Mouse (Mus musculus): ENCODE measurements around the gene Inf2. TPM values are rescaled to one million over a fixed set of nuclear protein-coding genes. Genes with fewer than 3 reads are reported as not detected.

Inf2 gene
- 2.5 and 2.8 TPM in 2 replicates for polyA plus RNA-seq (2015; fragmentation: Nextera tagmentation; extraction: Ambion mirVana)

DNA sequence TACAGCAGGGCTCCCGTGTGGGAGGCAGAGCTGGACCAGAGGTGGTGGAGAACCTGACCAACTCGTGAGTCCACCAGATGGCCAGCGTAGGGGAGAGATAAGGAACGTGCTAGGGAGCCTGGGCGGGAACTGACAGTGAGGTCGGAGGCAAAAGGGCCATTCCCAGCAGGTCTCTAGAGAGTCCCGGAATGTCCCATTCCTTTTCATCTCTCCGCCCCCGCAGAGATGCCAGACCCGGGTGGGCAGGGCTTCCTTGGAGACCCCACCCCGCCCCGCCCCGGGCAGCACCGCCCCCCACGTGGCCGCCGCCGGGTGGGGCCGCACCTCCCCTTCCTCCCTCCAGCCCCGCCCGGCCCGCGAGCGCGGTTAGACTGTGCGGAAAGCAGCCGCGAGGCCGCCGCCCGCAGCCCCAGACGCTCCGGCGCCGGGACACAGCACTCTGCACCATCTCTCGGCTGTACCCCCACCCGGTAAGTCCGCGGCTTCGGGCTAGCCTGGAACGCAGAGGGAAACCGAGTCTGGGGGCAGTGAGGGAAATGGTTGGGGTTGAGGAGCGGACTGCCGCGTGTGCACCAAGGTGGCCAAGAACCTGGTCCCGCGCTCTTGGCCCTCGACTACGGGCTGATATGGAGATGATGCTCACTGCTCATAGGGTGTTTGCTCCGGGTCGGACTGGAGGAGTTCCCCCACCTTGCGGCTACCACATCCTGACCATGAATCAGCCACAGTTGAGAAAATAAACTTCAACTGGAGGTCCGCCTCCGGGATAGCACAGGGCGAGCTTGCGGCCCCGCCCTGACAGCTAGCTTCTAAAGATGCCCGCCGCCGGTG is at the start of gene Inf2:
Gene Inf2, plus strand, starts transcription at position 359 of the 831 bp plus-strand sequence.
- Histone ChIP-seq H3K9me3 (no peaks in the 10 kb centered on the region), H3K4me2 (replicated peaks) (peak within 1 kb of the TSS; percentile 97), H3K4me1 (replicated peaks) (peaks cover 44% of the 10 kb centered on the region), H3K4me3 (replicated peaks) (peak within 1 kb of the TSS; percentile 61), H3K27ac (0 out of 2 replicates have a peak within 1 kb of the TSS, but pooled peaks have one; percentile 27), H3K36me3 (no peaks in the 10 kb centered on the region), H3K27me3 (replicated peaks) (peaks cover 3% of the 10 kb centered on the region; the same call in 1 of the 2 replicates), H3K9ac (peak within 1 kb of the TSS; percentile 69)
- 1% methylated on average over 55 of the region's 60 CpGs for WGBS
- peak; percentile 87 for ATAC-seq

DNA sequence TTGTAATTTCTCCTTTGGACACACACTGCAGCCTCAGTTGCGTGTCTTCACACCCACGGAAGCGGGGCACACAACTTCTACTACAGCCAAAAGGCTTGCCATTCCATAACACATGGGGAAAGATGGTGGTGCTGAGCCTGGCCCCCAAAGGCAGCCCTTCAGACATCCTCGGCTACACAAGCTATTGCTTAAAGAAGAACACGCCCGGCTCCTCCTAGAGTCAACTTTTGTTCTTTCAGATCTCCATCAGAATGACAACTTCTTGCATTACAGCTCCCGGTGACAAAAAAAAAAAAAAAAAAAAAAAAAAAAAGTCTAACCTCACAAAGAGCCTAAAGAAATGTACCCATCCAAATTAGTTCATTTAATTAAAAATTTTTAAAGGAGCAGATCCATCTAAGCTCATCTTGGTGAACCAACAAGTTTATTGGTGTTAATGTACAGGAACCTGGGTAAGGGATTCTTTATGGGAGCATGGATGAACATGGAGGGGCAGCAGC is 49.1 kb upstream of the Inf2 start:
- no peak for ATAC-seq
- Histone ChIP-seq H3K9me3 (no peaks in the 10 kb centered on the region), H3K4me2 (replicated peaks) (no peak overlapping the region), H3K4me3 (replicated peaks) (no peak overlapping the region), H3K27me3 (replicated peaks) (no peaks in the 10 kb centered on the region), H3K27ac (no peak overlapping the region), H3K36me3 (no peaks in the 10 kb centered on the region), H3K4me1 (replicated peaks) (peaks cover 3% of the 10 kb centered on the region; the same call in 1 of the 2 replicates), H3K9ac (no peak overlapping the region)
- 85% methylated on average over 7 of the region's 7 CpGs for WGBS

DNA sequence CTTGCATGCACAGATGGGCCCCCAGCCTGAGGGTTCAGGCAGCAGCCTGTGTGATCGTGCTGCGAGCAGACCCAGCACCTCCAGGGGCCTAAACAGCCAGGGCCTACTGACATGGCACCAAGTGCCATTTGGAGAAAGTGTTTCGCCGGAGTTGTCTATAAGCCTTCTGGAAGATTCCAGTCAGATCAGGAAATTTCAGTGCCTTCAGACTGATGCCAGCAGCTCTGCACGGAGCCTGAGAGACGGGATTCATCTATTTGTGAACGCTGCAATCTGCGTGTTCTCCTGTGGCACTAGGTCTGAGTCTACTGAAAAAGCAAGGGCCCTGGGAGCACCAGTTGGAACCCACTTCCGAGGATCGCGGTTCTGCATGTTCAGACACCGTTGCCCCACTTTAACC is 48.3 kb upstream of the Inf2 start:
- 94% methylated on average over 12 of the region's 12 CpGs for WGBS
- ATAC-seq = no peak
- H3K9ac ChIP-seq = no peak overlapping the region

DNA sequence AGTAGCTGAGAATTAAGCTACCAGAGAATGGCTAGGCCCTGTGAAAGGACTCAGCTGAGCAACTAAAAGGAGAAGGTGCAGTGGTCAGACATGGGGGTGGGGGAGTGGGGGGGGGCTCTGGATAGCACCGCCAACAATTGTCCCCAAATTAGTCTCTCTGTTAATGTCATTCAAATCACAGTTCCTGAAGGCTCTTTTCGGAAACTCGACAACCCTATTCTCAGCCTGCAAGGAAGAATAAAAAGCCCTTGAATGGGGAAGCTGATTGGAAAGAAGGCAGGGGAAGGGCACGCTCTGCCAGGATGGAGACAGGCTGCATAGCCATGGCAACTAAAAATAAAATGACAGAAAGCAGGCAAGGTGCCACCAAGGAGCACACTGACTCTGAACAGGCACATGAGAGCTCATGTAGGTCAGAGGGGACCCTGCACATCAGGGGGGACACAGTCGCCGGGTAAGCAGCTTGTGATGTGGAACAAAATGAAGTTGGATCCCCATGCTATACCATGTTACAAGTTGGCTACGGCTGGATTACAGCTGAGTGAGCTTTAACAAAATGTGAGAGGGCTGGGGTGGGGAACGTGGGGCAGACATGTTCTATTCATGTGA is 47.0 kb upstream of the Inf2 start:
- H3K36me3 ChIP-seq = no peaks in the 10 kb centered on the region
- no peak for ATAC-seq
- H3K9me3 ChIP-seq = no peaks in the 10 kb centered on the region
- H3K27ac ChIP-seq = no peak overlapping the region
- H3K4me3 ChIP-seq (replicated peaks) = no peak overlapping the region
- no peak overlapping the region for H3K4me2 ChIP-seq (replicated peaks)
- 72% methylated on average over 8 of the region's 8 CpGs for WGBS
- no peaks in the 10 kb centered on the region for H3K27me3 ChIP-seq (replicated peaks)
- H3K4me1 ChIP-seq (replicated peaks) = peaks cover 5% of the 10 kb centered on the region; the same call in 1 of the 2 replicates
- H3K9ac ChIP-seq = no peak overlapping the region

More for the DNA sequence above, 48.3 kb upstream of the Inf2 start:
- no peak overlapping the region for H3K4me2 ChIP-seq (replicated peaks)
- no peaks in the 10 kb centered on the region for H3K27me3 ChIP-seq (replicated peaks)
- peaks cover 4% of the 10 kb centered on the region; the same call in 1 of the 2 replicates for H3K4me1 ChIP-seq (replicated peaks)
- no peaks in the 10 kb centered on the region for H3K9me3 ChIP-seq
- no peaks in the 10 kb centered on the region for H3K36me3 ChIP-seq
- H3K27ac ChIP-seq = no peak overlapping the region
- no peak overlapping the region for H3K4me3 ChIP-seq (replicated peaks)

DNA sequence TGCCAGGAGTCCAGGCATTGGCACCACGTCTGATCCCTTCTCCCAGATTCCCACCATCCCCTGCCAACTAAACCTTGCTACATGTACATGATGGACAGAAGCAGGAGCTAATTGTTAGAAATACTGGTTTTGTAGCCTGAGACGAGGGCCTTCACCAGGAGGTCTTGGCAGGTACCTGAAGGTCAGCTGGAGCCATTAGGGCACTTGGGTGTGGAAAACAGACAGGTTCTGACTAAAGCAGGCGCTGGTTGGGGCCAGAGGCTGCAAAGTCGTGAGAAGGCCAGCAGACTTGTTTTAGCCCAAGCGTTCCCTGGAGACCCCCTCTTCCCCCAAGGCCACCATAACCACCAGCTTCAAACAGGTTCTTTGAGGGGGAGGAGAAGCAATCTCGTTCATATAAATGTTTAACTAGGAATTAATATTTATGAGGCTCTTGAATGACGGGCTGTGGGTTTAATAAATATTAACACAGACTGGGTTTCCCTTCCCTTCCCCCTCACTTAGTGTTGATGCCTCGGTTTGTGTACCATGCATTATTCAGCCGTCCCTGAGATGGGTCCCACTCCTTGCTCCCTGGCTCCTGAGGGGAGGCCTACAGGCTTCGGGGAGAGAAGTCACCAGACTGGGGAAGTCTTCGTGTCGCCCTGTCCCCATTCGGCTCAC is 46.2 kb upstream of the Inf2 start:
- H3K4me1 ChIP-seq (replicated peaks) = peaks cover 5% of the 10 kb centered on the region; the same call in 1 of the 2 replicates
- H3K4me3 ChIP-seq (replicated peaks) = no peak overlapping the region
- H3K27me3 ChIP-seq (replicated peaks) = no peaks in the 10 kb centered on the region
- H3K4me2 ChIP-seq (replicated peaks) = no peak overlapping the region
- no peak overlapping the region for H3K9ac ChIP-seq
- H3K27ac ChIP-seq = no peak overlapping the region
- H3K9me3 ChIP-seq = no peaks in the 10 kb centered on the region
- WGBS = 58% methylated on average over 13 of the region's 13 CpGs
- H3K36me3 ChIP-seq = no peaks in the 10 kb centered on the region
- peak; percentile 60 for ATAC-seq

DNA sequence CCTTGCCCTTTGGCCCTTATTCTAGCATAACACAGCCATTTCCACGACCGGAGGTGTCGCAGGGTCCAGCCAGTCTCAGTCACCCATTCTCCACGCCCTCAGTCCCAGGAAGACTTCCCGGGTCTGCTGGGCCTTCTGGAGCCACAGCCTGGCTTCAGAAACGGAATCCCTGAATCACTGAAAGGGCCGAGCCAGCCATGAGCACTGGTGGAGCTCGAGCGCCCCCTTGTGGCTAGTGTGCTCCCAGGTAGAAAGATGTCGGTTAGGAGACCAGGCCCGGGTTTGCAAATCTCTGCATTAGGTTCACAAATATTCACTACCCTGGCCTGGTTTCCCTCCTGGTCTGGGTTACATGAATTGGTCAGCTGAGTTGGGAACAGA is 45.7 kb upstream of the Inf2 start:
- 5% methylated on average over 11 of the region's 11 CpGs for WGBS
- H3K27ac ChIP-seq = no peak overlapping the region
- no peak overlapping the region for H3K9ac ChIP-seq
- H3K4me1 ChIP-seq (replicated peaks) = peaks cover 5% of the 10 kb centered on the region; the same call in 1 of the 2 replicates
- H3K4me2 ChIP-seq (replicated peaks) = no peak overlapping the region
- H3K4me3 ChIP-seq (replicated peaks) = no peak overlapping the region
- H3K27me3 ChIP-seq (replicated peaks) = no peaks in the 10 kb centered on the region
- ATAC-seq = peak; percentile 75
- no peaks in the 10 kb centered on the region for H3K9me3 ChIP-seq
- H3K36me3 ChIP-seq = no peaks in the 10 kb centered on the region

DNA sequence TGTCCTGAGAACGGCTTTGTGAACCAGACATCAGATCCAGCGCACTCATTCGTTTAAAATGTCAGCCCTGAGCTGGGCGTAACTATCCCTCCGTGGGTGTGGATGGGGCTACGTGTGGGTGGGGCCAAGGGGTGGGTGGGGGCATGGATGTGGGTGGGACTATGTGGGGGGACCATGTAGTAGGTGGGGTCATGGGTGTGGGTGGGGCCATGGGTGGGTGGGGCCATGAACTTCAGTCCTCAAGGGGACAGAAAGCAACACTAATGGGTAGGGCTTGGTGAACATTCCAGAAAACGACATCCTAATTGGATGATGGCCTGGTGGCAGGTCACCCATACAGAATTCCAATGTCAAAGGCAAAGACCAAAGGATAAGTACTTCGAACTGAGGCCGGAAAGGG is 44.6 kb upstream of the Inf2 start:
- Histone ChIP-seq H3K9me3 (no peaks in the 10 kb centered on the region), H3K27me3 (replicated peaks) (no peaks in the 10 kb centered on the region), H3K4me3 (replicated peaks) (no peak overlapping the region), H3K4me2 (replicated peaks) (no peak overlapping the region), H3K36me3 (no peaks in the 10 kb centered on the region), H3K4me1 (replicated peaks) (peaks cover 5% of the 10 kb centered on the region; the same call in 1 of the 2 replicates), H3K27ac (no peak overlapping the region), H3K9ac (no peak overlapping the region)
- ATAC-seq = peak; percentile 19; the same call in 1 of the 2 replicates
- 75% methylated on average over 9 of the region's 9 CpGs for WGBS

DNA sequence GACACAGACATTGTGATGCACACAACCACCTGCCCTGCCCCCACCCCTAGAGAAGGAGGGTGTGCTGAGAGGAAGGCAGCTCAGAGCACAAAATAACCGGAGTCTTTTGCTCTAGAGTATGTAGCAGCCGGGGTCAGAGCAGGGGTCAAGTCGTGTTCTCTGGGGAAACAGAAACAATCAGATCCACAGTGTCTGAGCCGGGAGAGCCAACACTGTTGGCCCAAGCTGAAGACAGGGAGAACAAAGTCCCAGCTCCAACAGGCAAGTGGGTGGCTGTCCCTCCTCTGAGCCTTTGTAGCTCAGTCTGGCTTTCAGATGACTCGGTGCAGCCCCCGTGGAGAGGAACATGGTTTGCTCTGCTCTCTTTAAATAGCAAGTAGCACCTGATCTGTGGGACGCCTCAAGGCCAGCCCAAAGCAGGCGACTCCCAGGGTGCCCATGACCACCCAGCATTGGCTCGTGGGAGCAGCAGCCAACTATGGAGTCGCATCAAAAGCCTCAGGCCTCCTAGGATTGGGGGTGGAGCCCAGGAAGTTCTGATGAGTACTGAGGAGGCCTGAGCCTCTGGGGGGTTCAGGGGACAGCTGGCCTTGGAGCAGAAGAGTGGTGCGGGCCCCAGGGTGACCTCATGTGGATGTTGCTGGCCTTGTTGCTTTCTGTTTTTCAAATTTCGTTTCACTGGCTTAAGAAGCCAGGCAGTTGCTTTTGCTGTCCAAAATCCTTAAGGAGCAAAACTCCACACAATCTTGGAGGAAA is 43.5 kb upstream of the Inf2 start:
- Histone ChIP-seq H3K36me3 (no peaks in the 10 kb centered on the region), H3K9ac (no peak overlapping the region), H3K4me1 (replicated peaks) (peaks cover 5% of the 10 kb centered on the region; the same call in 1 of the 2 replicates), H3K9me3 (no peaks in the 10 kb centered on the region), H3K27ac (no peak overlapping the region), H3K4me3 (replicated peaks) (no peak overlapping the region), H3K27me3 (replicated peaks) (no peaks in the 10 kb centered on the region), H3K4me2 (replicated peaks) (no peak overlapping the region)
- 38% methylated on average over 12 of the region's 12 CpGs for WGBS
- no peak for ATAC-seq

DNA sequence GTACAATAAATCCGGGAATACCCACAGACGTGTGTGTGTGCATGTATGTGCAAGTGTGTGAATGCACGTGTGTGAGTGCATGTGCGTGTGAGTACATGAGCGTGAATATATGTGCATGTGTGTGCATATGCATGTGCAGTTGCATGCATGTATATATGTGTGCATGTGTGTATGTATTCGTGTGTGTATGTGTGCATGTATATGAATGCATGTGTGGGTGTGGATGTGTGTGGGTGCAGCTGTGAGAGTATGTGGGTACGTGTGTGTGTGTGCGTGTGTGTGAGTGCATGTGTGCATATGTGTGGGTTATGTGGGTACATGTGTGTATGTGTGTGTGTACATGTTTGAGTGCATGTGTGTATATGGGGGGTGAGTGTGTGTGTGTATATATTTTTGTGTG is 42.5 kb upstream of the Inf2 start:
- Histone ChIP-seq H3K9ac (no peak overlapping the region), H3K9me3 (no peaks in the 10 kb centered on the region), H3K4me3 (replicated peaks) (no peak overlapping the region), H3K27ac (no peak overlapping the region), H3K27me3 (replicated peaks) (no peaks in the 10 kb centered on the region), H3K4me2 (replicated peaks) (no peak overlapping the region), H3K36me3 (no peaks in the 10 kb centered on the region), H3K4me1 (replicated peaks) (peaks cover 5% of the 10 kb centered on the region; the same call in 1 of the 2 replicates)
- no peak for ATAC-seq
- 92% methylated on average over 8 of the region's 8 CpGs for WGBS

DNA sequence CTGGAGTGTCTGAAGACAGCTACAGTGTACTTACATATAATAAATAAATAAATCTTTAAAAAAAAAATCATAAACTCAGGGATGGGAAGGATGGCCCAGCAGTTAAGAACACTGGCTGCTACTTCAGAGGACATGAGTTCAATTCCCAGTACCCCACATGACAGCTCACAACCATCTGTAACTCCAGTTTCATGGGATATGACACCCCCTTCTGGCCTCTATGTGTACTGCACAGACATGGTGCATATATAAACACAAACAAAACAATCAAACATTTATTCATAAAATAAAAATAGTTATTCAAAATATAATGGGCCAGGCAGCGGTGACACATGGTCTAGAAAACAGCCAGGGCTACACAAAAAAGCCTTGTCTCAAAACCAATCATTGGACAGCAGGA is 39.3 kb upstream of the Inf2 start:
- Histone ChIP-seq H3K9me3 (no peaks in the 10 kb centered on the region), H3K4me3 (replicated peaks) (no peak overlapping the region), H3K9ac (no peak overlapping the region), H3K36me3 (no peaks in the 10 kb centered on the region), H3K4me1 (replicated peaks) (0 out of 2 replicates have a peak, but pooled peaks cover 4% of the 10 kb centered on the region), H3K4me2 (replicated peaks) (no peak overlapping the region), H3K27me3 (replicated peaks) (no peaks in the 10 kb centered on the region), H3K27ac (no peak overlapping the region)
- ATAC-seq = no peak
- 94% methylated on average over 1 of the region's 1 CpGs for WGBS

DNA sequence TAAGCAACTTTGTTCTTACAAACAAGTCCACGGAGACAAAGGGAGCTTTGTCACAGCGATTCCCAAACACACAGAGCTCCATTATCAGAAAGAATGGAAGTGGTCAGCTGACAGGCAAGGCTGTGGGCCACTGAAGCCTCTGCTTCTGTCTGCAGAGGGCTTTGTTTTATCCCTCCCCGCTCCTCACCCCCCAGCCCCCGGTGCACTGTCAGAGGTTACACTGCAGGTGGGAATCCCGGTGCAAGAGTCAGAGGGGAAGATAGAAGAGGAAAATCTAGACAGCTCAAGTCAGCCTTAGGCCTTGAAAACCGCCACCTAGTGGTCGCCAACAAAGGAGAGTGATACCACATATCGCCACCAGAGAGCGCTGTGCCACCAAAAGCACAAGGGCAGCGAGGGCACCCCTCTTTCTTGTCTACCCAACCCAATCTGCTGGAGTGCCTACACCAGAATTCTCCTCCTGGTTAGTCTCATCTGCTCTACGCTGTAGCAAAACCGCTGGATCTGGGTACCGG is 36.7 kb upstream of the Inf2 start:
- no peaks in the 10 kb centered on the region for H3K27me3 ChIP-seq (replicated peaks)
- no peak overlapping the region for H3K4me3 ChIP-seq (replicated peaks)
- peaks cover 2% of the 10 kb centered on the region; the same call in 1 of the 2 replicates for H3K4me1 ChIP-seq (replicated peaks)
- H3K9ac ChIP-seq = no peak overlapping the region
- WGBS = 15% methylated on average over 13 of the region's 13 CpGs
- H3K9me3 ChIP-seq = no peaks in the 10 kb centered on the region
- no peaks in the 10 kb centered on the region for H3K36me3 ChIP-seq
- H3K4me2 ChIP-seq (replicated peaks) = no peak overlapping the region
- ATAC-seq = peak; percentile 52
- H3K27ac ChIP-seq = no peak overlapping the region

Measured in intestine, embryonic 15.5 days (tissue).